Mouse (Mus musculus) skeletal muscle tissue, postnatal 0 days (tissue): ENCODE data around the gene Atp6v1e1. TPM values are rescaled to one million over a fixed set of nuclear protein-coding genes. Genes with fewer than 3 reads are reported as not detected.

Experiments used
- microRNA-seq, 2 experiments: library from miRNA; unstranded; fragments of <30 nt; microRNA quantifications; one replicate each; pipeline ENCODE4; 2016
- polyA plus RNA-seq: library from polyadenylated mRNA; unstranded; fragments of >200 nt; fragmentation: Nextera tagmentation; extraction: Ambion mirVana; gene quantifications from 2 replicates; pipeline ENCODE4 v1.2.1, GENCODE M21; 2015

Gene Atp6v1e1
- 147 and 168 TPM in 2 replicates for polyA plus RNA-seq

GRCm38 (mm10) chr6:120822307-120822928 is at the start of gene Atp6v1e1:
Gene Atp6v1e1, minus strand, starts transcription at chr6:120822793.

GRCm38 (mm10) chr6:120835474-120836374 is 13.1 kb upstream of the Atp6v1e1 start, which contains the start of gene Bcl2l13:
Gene Bcl2l13, plus strand, starts transcription at chr6:120836212.

GRCm38 (mm10) chr6:120773149-120773628 is 49.4 kb downstream of the Atp6v1e1 start, which contains the start of gene Slc25a18:
Gene Slc25a18, plus strand, starts transcription at chr6:120773578.

Small RNA genes within 50 kb of the gene (microRNA-seq; reads per million reads assigned to microRNA genes)
- gene Gm25193: 0 reads per million in 2 experiments

Other genes with a start within 250 kb of the Atp6v1e1 start
- 2.0 and 3.4 TPM in 2 replicates for gene Cecr2, start 156.4 kb downstream of the Atp6v1e1 start, polyA plus RNA-seq
- gene Slc25a18, start 49.2 kb downstream of the Atp6v1e1 start, polyA plus RNA-seq: 0.51 and 0.72 TPM in 2 replicates
- gene Bcl2l13, start 13.4 kb upstream of the Atp6v1e1 start, polyA plus RNA-seq: 23.0 and 24.1 TPM in 2 replicates
- 5.4 and 7.9 TPM in 2 replicates for gene Bid, start 94.1 kb upstream of the Atp6v1e1 start, polyA plus RNA-seq